Mouse (Mus musculus) ES-Bruce4 (cell line): ENCODE results near the gene Slc16a3. TPM values are rescaled to one million over a fixed set of nuclear protein-coding genes. Genes with fewer than 3 reads are reported as not detected.

Experiments used
- H3K27ac ChIP-seq: 2 replicates; pipeline ENCODE4 v1.5.1; 2012; ENCODE audit warnings: low read length, inconsistent platforms; ENCODE audit not compliant: insufficient read depth
- H3K27me3 ChIP-seq: 2 replicates; pipeline ENCODE4 v1.6.1; 2012; ENCODE audit warnings: mild to moderate bottlenecking, low read length, inconsistent platforms; ENCODE audit not compliant: control insufficient read depth, poor library complexity, insufficient read depth, severe bottlenecking
- H3K36me3 ChIP-seq: 2 replicates; pipeline ENCODE4 v1.6.1; 2012; ENCODE audit warnings: inconsistent platforms, mild to moderate bottlenecking, low read length, moderate library complexity; ENCODE audit not compliant: control insufficient read depth, poor library complexity, insufficient read depth, severe bottlenecking
- H3K4me1 ChIP-seq: one replicate; pipeline ENCODE4 v1.8.1; 2011; ENCODE audit warnings: low read length; ENCODE audit not compliant: control insufficient read depth, insufficient read depth
- H3K4me3 ChIP-seq: 2 replicates; pipeline ENCODE4 v1.5.1; 2011; ENCODE audit warnings: low read depth, mild to moderate bottlenecking, low read length
- H3K9ac ChIP-seq: 2 replicates; pipeline ENCODE4 v1.6.1; 2012; ENCODE audit warnings: low read depth, mild to moderate bottlenecking, inconsistent platforms; ENCODE audit not compliant: poor library complexity, severe bottlenecking
- H3K9me3 ChIP-seq: replicated peaks from 2 replicates; pipeline ENCODE4 v1.6.1; 2012; ENCODE audit warnings: mild to moderate bottlenecking, low read length, inconsistent platforms; ENCODE audit not compliant: control insufficient read depth, poor library complexity, insufficient read depth, severe bottlenecking
- CTCF ChIP-seq: IDR thresholded peaks from one replicate; pipeline ENCODE4 v1.8.1; 2011; ENCODE audit warnings: low read depth, low read length
- EP300 ChIP-seq: IDR thresholded peaks from 2 replicates; pipeline ENCODE4 v1.6.1; 2011; ENCODE audit warnings: low read depth, low read length; ENCODE audit not compliant: insufficient read depth
- POLR2A ChIP-seq: IDR thresholded peaks from one replicate; pipeline ENCODE4 v1.8.1; 2011; ENCODE audit warnings: low read length; ENCODE audit not compliant: insufficient read depth
- polyA plus RNA-seq: library from polyadenylated mRNA; stranded (reverse); fragments of >200 nt; gene quantifications from 2 replicates; pipeline ENCODE4 v1.2.4, GENCODE M21; 2011; ENCODE audit warnings: low read depth; ENCODE audit not compliant: missing spikeins, insufficient read depth, insufficient read length

Gene Slc16a3
- polyA plus RNA-seq, 1 experiment: 84.3 TPM

DNA sequence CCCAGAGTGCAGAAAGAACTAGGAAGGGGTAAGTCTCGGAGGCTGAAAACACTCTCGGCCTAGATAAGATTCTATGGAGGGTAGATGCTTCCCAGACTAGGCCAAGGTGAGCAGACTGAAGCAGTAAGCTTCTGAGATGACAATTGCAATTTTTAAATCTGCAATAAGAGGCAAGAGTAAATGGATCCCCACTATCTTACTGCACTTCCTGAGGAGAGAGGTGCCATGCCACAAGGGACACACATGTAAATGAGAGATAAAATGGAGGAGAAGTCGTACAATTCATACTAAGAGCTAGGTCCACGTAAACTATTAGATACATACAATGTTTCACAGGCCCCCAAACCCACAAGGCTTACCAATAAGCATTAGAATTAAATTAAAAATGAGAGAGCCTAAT is 19.8 kb upstream of the Slc16a3 start:
- no peak overlapping the region for H3K9ac ChIP-seq
- H3K36me3 ChIP-seq: no peaks in the 10 kb centered on the region
- no peaks in the 10 kb centered on the region for H3K9me3 ChIP-seq
- no peak overlapping the region for H3K27ac ChIP-seq
- H3K4me3 ChIP-seq: no peak overlapping the region
- TF ChIP-seq POLR2A: no peak
- TF ChIP-seq CTCF: no peak
- no peak for TF ChIP-seq EP300
- H3K4me1 ChIP-seq: no peaks in the 10 kb centered on the region
- H3K27me3 ChIP-seq: no peaks in the 10 kb centered on the region

DNA sequence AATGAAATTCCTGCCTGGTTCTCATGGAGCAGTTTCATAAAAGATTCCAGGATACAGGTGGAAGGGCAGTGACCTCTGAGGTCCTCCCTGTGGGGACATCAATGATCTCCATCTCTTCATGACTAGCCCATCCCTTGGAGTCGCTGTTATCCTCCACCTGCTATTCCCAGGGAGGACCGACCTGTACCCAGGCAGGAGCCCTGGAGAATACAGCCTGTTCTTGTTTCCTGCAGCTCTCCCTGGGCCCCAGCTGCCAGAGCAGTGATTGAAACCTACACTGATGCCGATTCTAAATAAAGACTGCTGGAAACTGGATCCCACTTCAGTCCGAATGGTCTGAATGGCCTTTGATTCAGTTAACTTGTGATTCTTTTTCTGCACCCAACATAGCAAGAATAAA is 16.8 kb upstream of the Slc16a3 start:
- no peaks in the 10 kb centered on the region for H3K4me1 ChIP-seq
- no peaks in the 10 kb centered on the region for H3K27me3 ChIP-seq
- H3K27ac ChIP-seq: no peak overlapping the region
- no peaks in the 10 kb centered on the region for H3K36me3 ChIP-seq
- H3K9me3 ChIP-seq: no peaks in the 10 kb centered on the region
- H3K9ac ChIP-seq: no peak overlapping the region
- no peak overlapping the region for H3K4me3 ChIP-seq
- no peak for TF ChIP-seq EP300
- no peak for TF ChIP-seq CTCF
- no peak for TF ChIP-seq POLR2A

GRCm38 (mm10) chr11:120932564-120933398 is 15.5 kb upstream of the Slc16a3 start, which contains the start of gene Ccdc57:
Gene Ccdc57 (minus strand): TSS chr11:120932872.
- no peak for TF ChIP-seq EP300
- TF ChIP-seq POLR2A: peak; percentile 6
- no peak for TF ChIP-seq CTCF
- peak within 1 kb of the TSS; percentile 46 for H3K9ac ChIP-seq
- no peaks in the 10 kb centered on the region for H3K9me3 ChIP-seq
- no peaks in the 10 kb centered on the region for H3K36me3 ChIP-seq
- no peaks in the 10 kb centered on the region for H3K4me1 ChIP-seq
- no peak within 1 kb of the TSS for H3K27ac ChIP-seq
- H3K27me3 ChIP-seq: no peaks in the 10 kb centered on the region
- H3K4me3 ChIP-seq: peak within 1 kb of the TSS; percentile 89

GRCm38 (mm10) chr11:120937976-120938375 is 10.3 kb upstream of the Slc16a3 start:
- H3K4me3 ChIP-seq: no peak overlapping the region
- no peaks in the 10 kb centered on the region for H3K9me3 ChIP-seq
- TF ChIP-seq POLR2A: no peak
- TF ChIP-seq EP300: no peak
- TF ChIP-seq CTCF: no peak
- no peaks in the 10 kb centered on the region for H3K36me3 ChIP-seq
- H3K27ac ChIP-seq: no peak overlapping the region
- no peak overlapping the region for H3K9ac ChIP-seq
- H3K4me1 ChIP-seq: peaks cover 5% of the 10 kb centered on the region
- H3K27me3 ChIP-seq: no peaks in the 10 kb centered on the region

- H3K9ac ChIP-seq: no peak overlapping the region
- H3K9me3 ChIP-seq: no peaks in the 10 kb centered on the region
- 0 out of 2 replicates have a peak, but pooled peaks have one; percentile 31 for TF ChIP-seq EP300
- no peak for TF ChIP-seq CTCF
- no peak for TF ChIP-seq POLR2A
These were observed 9.5 kb upstream of the Slc16a3 start for GRCm38 (mm10) chr11:120938795-120939194.

DNA sequence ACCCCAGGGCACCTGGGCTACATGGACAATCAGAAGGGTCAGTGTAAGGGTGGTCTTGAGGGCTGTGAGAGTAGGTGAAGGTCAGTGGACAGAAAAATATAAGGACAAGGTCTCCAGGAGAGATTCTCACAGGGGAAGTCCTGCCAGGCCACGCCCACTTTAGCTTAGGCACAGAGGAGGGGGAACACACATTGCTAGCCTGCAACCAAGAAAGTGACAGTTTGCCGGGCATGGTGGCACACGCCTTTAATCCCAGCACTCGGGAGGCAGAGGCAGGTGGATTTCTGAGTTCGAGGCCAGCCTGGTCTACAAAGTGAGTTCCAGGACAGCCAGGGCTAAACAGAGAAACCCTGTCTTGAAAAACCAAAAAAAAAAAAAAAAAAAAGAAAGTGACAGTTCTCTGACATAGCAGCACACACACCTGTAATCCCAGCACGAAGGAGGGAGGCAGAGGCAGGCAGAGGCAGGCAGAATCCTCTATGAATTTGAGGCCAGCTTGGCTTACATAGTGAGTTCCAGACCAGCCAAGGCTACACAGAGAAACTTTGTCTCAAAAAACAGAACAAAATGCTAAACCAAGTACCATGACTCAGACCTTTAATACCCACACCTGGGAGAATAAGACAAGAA is 8.5 kb upstream of the Slc16a3 start:
- Histone ChIP-seq H3K27ac (no peak overlapping the region), H3K9me3 (no peaks in the 10 kb centered on the region), H3K4me3 (no peak overlapping the region), H3K27me3 (no peaks in the 10 kb centered on the region), H3K4me1 (peaks cover 5% of the 10 kb centered on the region), H3K9ac (no peak overlapping the region), H3K36me3 (no peaks in the 10 kb centered on the region)
- no peak for TF ChIP-seq POLR2A
- TF ChIP-seq CTCF: no peak
- TF ChIP-seq EP300: no peak

More at GRCm38 (mm10) chr11:120938795-120939194, 9.5 kb upstream of the Slc16a3 start:
- H3K36me3 ChIP-seq: no peaks in the 10 kb centered on the region
- H3K4me3 ChIP-seq: no peak overlapping the region
- H3K27me3 ChIP-seq: no peaks in the 10 kb centered on the region
- H3K27ac ChIP-seq: peak overlapping the region; percentile 12; the same call in 1 of the 2 replicates
- peaks cover 5% of the 10 kb centered on the region for H3K4me1 ChIP-seq
